In genomic region chr3:102683541-102683940, GRCm38 (mm10) we compare ENCODE assay signal across 24 mouse cellular contexts.
"Had no signal": no experiment of that assay in that cellular context is flagged by ENCODE, and none has a peak within 500 bp of the region (broad histone marks: within the 10 kb centered on the region; RNA-seq: fewer than 3 reads in every experiment).

No protein-coding gene starts in this region.

- H3K27ac ChIP-seq: liver, embryonic 13.5 days; liver, embryonic 15.5 days; lung, embryonic 15.5 days; macrophage; midbrain, embryonic 12.5 days; midbrain, embryonic 15.5 days; neural tube, embryonic 13.5 days; neural tube, embryonic 15.5 days had no signal

- DNase-seq: liver, embryonic 13.5 days; liver, postnatal 0 days; lung, adult 2 months; lung, postnatal 14 days; lung, postnatal 36 days; retina, postnatal 1 day; right cerebral cortex, adult 18-20 months; right cerebral cortex, postnatal 25 days; right cerebral cortex, postnatal 4 days; spleen, adult 18-20 months; thymus, adult 2 months; thymus, postnatal 25 days; thymus, postnatal 4 days had no signal

- H3K27me3 ChIP-seq: liver, embryonic 13.5 days; liver, embryonic 15.5 days; lung, embryonic 15.5 days; megakaryocyte, embryonic 14.5 days; midbrain, embryonic 12.5 days; midbrain, embryonic 15.5 days; neural tube, embryonic 13.5 days; neural tube, embryonic 15.5 days; stomach, embryonic 15.5 days had no signal

- H3K9ac ChIP-seq: liver, embryonic 13.5 days; liver, embryonic 15.5 days; liver, postnatal 0 days; lung, embryonic 15.5 days; midbrain, embryonic 12.5 days; midbrain, embryonic 15.5 days; neural tube, embryonic 13.5 days; neural tube, embryonic 15.5 days; stomach, embryonic 15.5 days had no signal

- ATAC-seq: liver, postnatal 0 days; lung, postnatal 0 days; midbrain, embryonic 15.5 days had no signal

- H3K4me2 ChIP-seq: liver, embryonic 13.5 days; liver, embryonic 15.5 days; lung, embryonic 15.5 days; midbrain, embryonic 12.5 days; midbrain, embryonic 15.5 days; neural tube, embryonic 13.5 days; neural tube, embryonic 15.5 days; stomach, embryonic 15.5 days had no signal

- H3K36me3 ChIP-seq: liver, embryonic 13.5 days; liver, embryonic 15.5 days; lung, embryonic 15.5 days; midbrain, embryonic 12.5 days; midbrain, embryonic 15.5 days; neural tube, embryonic 13.5 days; neural tube, embryonic 15.5 days; stomach, embryonic 15.5 days had no signal

- H3K9me3 ChIP-seq: liver, embryonic 13.5 days; liver, embryonic 15.5 days; lung, embryonic 15.5 days; midbrain, embryonic 12.5 days; midbrain, embryonic 15.5 days; neural tube, embryonic 13.5 days; neural tube, embryonic 15.5 days; stomach, embryonic 15.5 days had no signal

- H3K4me1 ChIP-seq: liver, embryonic 15.5 days; megakaryocyte, embryonic 14.5 days; midbrain, embryonic 12.5 days; midbrain, embryonic 15.5 days; neural tube, embryonic 13.5 days; neural tube, embryonic 15.5 days had no signal

- H3K4me3 ChIP-seq: liver, embryonic 13.5 days; liver, embryonic 15.5 days; lung, embryonic 15.5 days; megakaryocyte, embryonic 14.5 days; midbrain, embryonic 12.5 days; midbrain, embryonic 15.5 days; myocyte; neural tube, embryonic 13.5 days; neural tube, embryonic 15.5 days; stomach, embryonic 15.5 days had no signal
